Mouse (Mus musculus) embryo, embryonic 9.5 days (tissue): ENCODE measurements around the gene Slc7a6os.
"Not testable (repeated sequence)": the region's sequence is repeated elsewhere in the genome, so short reads cannot be mapped to it uniquely, and the experiment has no call there.

ENCODE experiments used
- DNase-seq: peaks from one replicate; pipeline ENCODE4 v3.0.0-alpha.2; 2017; ENCODE audit errors: extremely low spot score

Gene Slc7a6os

GRCm38 (mm10) chr8:106210821-106211345 is at the start of gene Slc7a6os, which contains the start of gene Prmt7:
Gene Slc7a6os, minus strand, starts transcription at chr8:106210935.
Gene Prmt7, plus strand, starts transcription at chr8:106210936.
- peak; percentile 94 for DNase-seq

- no peak for DNase-seq
Observed at GRCm38 (mm10) chr8:106259579-106260255, 49.0 kb upstream of the Slc7a6os start.

- DNase-seq: no peak
Observed at GRCm38 (mm10) chr8:106258169-106258568, 47.4 kb upstream of the Slc7a6os start.

- DNase-seq: no peak
Observed at GRCm38 (mm10) chr8:106250186-106250585, 39.5 kb upstream of the Slc7a6os start.

- DNase-seq: no peak
Observed at GRCm38 (mm10) chr8:106237106-106237505, 26.4 kb upstream of the Slc7a6os start.

GRCm38 (mm10) chr8:106234567-106235261 is 24.0 kb upstream of the Slc7a6os start:
- DNase-seq: no peak

GRCm38 (mm10) chr8:106232751-106233150 is 22.0 kb upstream of the Slc7a6os start:
- no peak for DNase-seq

GRCm38 (mm10) chr8:106231536-106231935 is 20.8 kb upstream of the Slc7a6os start:
- no peak for DNase-seq

GRCm38 (mm10) chr8:106226589-106226988 is 15.9 kb upstream of the Slc7a6os start:
- peak; percentile 60 for DNase-seq

- no peak for DNase-seq
Observed at GRCm38 (mm10) chr8:106219620-106220019, 8.9 kb upstream of the Slc7a6os start.

- no peak for DNase-seq
Observed at GRCm38 (mm10) chr8:106213959-106214358, 3.2 kb upstream of the Slc7a6os start.

- DNase-seq: no peak
Observed at GRCm38 (mm10) chr8:106211421-106211820, 686 bp upstream of the Slc7a6os start.

GRCm38 (mm10) chr8:106210035-106210731 is 552 bp downstream of the Slc7a6os start:
- DNase-seq: no peak

GRCm38 (mm10) chr8:106199596-106199995 is 11.1 kb downstream of the Slc7a6os start:
- DNase-seq: not testable (repeated sequence)

- peak; percentile 33 for DNase-seq
Observed at GRCm38 (mm10) chr8:106198741-106199140, 12.0 kb downstream of the Slc7a6os start.

- no peak for DNase-seq
Observed at GRCm38 (mm10) chr8:106194062-106194461, 16.7 kb downstream of the Slc7a6os start.

GRCm38 (mm10) chr8:106193162-106193561 is 17.6 kb downstream of the Slc7a6os start:
- DNase-seq: no peak

GRCm38 (mm10) chr8:106191639-106192038 is 19.1 kb downstream of the Slc7a6os start:
- no peak for DNase-seq

GRCm38 (mm10) chr8:106189162-106189561 is 21.6 kb downstream of the Slc7a6os start:
- DNase-seq: no peak

GRCm38 (mm10) chr8:106186394-106186793 is 24.3 kb downstream of the Slc7a6os start:
- DNase-seq: no peak

GRCm38 (mm10) chr8:106185628-106186270 is 25.0 kb downstream of the Slc7a6os start:
- no peak for DNase-seq

- DNase-seq: no peak
Observed at GRCm38 (mm10) chr8:106178428-106178827, 32.3 kb downstream of the Slc7a6os start.
